Mouse (Mus musculus): ENCODE measurements at regions not wholly inside any gene's neighbourhood (a gene's known extent, or its start where the extent isn't known, plus 50 kb on each side); places are given as distances from the start of the nearest gene placed in this dataset.

DNA sequence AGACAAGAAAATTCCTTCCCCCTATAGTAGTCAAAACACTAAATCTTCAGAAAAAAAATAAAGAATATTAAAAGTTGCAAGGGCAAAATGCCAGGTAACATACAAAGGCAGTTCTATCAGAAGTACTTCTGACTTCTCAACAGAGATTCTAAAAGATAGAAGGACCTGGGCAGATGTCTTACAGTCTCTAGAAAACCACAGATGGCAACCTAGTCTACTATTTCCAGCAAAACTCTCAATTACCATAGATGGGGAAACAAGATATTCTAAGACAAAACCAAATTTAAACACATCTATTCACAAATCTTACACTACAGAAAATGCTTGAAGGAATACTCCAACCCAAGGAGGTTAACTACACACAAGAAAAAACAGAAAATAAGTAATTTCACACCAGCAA lies 281.7 kb downstream of the Rprm start:
- TF ChIP-seq POLR2A (IDR thresholded peaks at IDR 0.05; ENCODE audit: borderline replicate concordance, insufficient read depth, low read length) (no peak), CTCF (IDR thresholded peaks at IDR 0.05; ENCODE audit: borderline replicate concordance, insufficient read depth, low read depth, low read length) (no peak)

Data from cerebellum, adult 2 months (tissue).